Mouse (Mus musculus) layer of hippocampus, postnatal 36 days (tissue): ENCODE data around the gene Osbp. TPM values are rescaled to one million over a fixed set of nuclear protein-coding genes. Genes with fewer than 3 reads are reported as not detected.

Experiments
- DNase-seq, 2 experiments: peaks; one replicate each; pipeline ENCODE4 v3.0.0; 2022
- microRNA-seq, 2 experiments: library from miRNA; unstranded; fragments of <30 nt; microRNA quantifications; one replicate each; pipeline ENCODE4 v1.2.0; 2021
- total RNA-seq, 2 experiments: library from RNA; stranded (reverse); gene quantifications; 2 replicates each; pipeline ENCODE4 v1.2.3; 2021

Gene Osbp
- total RNA-seq, 2 experiments from 2014 or later, result 51.1 to 52.3 TPM

DNA sequence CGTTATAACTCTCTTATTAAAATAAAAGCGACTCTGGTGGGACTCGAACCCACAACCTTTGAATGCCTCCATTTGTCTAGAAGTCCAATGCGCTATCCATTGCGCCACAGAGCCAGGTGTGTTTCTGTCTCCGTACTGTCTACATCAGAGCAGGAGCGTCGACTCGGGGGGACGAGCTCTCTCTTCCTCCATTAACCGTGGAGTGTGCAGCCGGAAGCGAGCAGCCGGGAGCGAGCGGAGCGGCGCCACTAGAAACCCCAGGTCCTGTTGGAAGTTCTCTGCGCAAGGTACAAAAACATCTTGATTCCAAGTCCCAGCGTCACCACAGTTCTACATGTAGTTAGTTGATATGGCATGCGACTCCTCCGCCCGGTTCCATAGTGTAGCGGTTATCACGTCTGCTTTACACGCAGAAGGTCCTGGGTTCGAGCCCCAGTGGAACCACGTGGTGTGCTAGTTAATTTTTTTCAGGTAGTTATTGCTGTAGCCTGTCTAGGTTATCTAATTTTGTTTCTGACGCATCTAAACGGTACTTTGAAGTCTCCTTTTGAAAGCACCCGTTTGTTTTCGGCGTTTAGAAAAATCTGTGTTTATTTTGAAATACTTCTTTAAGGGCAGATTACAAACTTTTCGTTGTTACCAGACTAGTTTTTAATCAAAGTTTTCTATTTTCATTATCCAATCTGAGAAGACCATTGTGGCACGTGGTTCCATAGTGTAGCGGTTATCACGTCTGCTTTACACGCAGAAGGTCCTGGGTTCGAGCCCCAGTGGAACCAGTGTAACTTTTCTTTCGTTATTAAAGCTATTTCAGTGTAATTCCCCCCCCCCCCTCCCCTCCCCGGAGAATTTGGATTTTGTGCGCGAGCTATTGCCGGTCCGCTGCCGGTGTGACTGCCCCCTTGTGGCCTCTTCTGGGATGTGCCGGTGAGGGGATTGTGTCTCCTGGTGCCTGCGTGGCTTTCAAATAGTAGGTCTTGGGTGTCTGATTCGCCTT, 46.1 kb downstream of the Osbp start:
- peak; percentile 83 to 85 for DNase-seq

DNA sequence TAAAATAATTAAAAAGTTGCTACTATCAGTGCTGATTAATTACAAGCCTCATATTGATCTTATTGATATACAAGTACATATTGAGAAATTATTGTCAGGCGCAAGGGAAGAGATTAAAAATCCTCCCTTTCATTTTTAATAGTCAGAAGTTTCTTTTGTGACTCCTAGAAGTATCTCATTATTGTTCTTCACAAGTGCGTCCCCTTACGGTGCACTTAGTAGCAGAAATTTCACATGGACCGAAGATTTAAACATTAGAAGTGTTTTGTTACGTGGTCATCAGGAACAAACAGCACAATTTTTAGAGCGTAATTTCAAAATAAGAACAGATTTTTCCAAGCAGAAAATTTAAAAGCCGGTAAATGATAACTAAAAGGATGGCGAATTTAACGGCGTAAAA, 46.9 kb downstream of the Osbp start:
- no peak for DNase-seq

DNA sequence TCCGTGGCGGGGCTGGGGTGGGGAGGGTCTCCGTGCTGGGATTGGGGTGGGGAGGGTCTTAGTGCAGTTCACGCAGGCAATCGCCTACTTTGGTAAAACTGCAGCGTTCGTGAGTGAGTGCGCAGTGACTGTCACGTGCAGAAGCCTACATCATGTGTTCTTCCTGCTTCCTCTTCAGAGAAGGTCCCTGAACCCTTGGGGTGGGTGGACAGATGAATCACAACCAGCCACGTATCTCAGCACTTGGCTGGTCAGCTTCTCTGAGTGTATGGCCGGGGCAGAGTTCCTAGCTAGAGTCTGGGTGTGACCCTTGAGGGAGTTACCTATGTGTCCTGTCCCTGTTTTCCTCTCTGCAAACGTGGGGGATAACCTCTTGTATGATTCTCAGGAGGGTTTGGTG, 47.5 kb downstream of the Osbp start:
- DNase-seq, result no peak

DNA sequence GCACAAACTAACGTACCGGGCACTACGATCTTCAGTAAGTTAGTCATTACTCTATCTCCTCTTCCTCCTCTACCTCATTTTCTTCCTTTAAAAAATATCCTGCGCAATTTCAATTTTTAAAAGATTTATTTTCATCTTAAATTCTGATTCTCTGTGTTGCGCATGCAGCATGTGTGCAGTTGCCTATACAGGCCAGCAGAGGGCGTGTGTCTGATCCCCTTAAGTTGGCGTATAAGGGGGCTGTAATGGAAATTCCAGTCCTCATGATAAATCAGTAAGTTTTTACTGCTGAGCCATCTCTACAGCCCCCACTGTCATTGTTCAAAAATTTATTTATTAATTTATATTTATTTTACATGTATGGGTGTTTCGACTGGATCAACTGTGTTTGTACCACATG, 50.0 kb downstream of the Osbp start:
- DNase-seq, result no peak

DNA sequence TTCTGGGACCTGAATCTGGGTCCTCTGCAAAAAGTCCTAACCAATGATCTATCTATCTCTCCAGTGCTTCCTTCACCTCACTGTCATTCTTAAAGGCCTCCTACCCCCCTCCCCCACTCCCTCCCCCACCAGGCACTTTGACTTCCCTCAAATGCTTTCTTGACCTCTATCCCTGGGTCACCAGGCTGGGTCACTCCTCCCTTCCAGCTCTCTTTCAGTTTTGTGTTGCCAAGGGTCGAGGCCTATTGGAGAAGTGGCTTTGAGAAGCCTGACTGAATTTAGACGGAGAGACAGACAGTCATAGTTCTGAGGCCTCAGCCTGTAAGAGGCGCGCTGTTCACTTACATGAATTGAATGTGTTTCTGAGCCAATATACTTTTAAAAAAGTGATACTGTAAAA, 50.5 kb downstream of the Osbp start:
- no peak for DNase-seq

DNA sequence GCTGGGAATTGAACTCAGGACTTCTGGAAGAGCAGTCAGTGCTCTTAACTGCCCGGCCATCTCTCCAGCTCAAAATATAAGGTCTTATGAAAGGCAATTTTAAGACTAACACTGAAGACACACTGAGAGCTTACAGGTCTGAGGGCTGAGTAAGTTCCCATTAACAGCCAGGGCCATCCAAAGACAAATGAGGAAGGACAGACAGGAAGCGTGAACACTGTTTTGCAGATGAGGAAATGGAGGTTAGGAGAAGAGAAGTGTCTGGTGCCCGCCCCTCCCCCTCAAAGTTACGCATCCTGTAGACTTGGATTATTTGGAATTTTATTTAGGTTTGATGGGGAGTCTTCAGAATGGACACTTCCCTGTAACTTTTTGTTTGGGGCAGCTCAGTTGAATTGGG, 58.4 kb downstream of the Osbp start:
- DNase-seq, result no peak

DNA sequence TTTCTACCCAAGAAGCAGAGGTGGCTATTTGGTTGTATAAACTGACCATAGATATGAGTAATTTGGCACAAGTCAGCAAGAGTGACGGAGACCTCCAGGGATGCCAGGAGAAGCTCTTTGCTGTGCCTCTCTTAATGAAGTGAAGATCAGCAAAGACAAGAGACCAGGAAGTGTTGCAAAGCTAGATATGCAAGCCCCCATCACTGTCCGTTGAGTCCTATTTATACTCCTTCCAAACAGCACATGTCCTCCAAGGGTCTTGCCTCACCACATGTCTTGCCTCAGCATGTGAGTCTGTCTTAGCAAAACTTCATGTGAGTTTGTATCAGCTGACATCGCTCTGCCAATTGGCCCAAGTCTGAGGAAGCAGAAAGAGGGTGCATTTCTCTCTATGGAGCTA, 59.6 kb downstream of the Osbp start:
- DNase-seq, result no peak

DNA sequence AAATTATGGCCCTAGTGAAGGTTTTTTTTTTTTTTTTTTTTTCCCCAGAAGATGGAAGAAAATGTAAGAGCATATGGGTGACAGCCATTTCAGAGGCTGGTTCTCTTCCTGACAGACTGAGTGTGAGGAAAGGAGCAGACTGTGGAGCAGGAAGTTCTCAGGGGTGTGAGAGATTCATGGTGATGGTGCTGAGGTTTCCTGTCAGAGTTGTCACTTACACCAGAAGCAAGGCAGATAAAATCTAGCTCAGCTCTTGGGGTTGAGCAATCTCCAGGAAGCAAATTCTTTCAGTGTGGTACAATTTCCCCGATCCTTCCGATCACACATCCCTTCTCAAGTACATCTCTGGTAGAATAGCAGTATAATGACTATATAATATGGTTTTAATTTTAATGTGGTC, 60.9 kb downstream of the Osbp start:
- no peak for DNase-seq

DNA sequence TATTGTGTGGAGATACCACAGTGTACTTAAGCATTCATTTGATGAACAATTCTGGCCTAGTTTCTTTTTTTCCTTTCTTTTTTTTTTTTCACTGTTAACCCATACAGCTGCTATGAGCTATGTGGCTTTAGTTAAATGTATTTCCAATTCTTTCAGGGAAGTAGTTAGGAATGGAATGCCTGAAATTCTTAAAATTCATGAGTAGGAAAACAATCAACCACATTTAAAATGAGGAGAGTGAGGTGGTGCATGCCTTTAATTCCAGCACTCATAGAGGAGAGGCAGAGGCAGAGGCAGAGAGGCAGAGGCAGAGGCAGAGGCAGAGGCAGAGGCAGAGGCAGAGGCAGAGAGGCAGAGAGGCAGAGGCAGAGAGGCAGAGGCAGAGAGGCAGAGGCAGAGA, 72.0 kb downstream of the Osbp start:
- DNase-seq, result no peak

DNA sequence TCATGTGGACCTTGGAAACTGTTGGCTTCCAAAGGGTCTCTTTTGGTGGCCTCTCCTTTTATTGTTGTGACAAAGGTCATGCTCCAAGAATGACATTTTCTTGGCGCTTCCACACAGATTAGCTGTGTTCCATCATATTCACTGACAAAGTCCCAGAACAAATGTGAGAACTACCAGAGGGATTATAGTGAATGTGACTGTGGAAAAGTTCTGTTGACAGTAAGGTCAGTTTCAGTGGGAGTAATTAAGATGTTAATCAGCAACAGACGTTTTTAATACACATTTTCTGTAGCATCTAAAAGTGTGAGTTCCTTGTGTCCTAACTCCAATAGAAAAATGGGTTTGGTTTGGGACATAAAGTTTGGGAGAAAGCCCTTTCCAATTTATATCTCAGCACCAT, 75.5 kb downstream of the Osbp start, which contains the start of gene Olfr1423:
TSS of gene Olfr1423 (minus strand) at position 101 of the 400 bp plus-strand sequence.
- no peak for DNase-seq

DNA sequence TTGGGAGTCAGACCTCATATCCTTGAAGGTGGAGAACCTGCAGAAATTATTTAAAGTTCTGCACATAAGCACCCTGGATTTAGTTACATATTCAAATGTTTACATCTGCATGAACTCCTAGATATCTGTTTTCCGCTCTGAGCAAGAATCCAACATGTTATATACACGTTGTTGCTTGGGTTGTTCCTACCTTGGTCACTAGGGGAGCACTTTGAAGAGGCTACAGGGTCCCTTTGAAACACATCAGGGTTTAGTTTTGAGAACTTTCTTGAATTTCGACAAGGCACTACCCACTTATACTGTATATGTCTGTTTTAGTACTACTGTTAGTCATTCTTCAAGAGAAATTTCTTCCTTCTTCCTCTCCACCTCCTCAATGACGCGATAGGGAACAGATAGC, 77.4 kb downstream of the Osbp start:
- no peak for DNase-seq

Small RNA genes lying within 50 kb of the gene (microRNA-seq; reads per million reads assigned to microRNA genes)
- 4.2 to 4.4 reads per million in 2 experiments for gene Mir6994

Other genes with a start within 250 kb of the Osbp start
- gene Gif, start 218.4 kb upstream of the Osbp start, total RNA-seq, result not detected
- 10 to 100 TPM; 33.4 to 34.5 TPM for gene Mrpl16, start 195.6 kb upstream of the Osbp start, total RNA-seq
- gene Stx3, start 146.5 kb upstream of the Osbp start, total RNA-seq, result 10 to 100 TPM; 28.2 to 36.3 TPM
- not detected for gene Olfr1417, start 126.7 kb upstream of the Osbp start, total RNA-seq
- not detected for gene Olfr1418, start 104.9 kb upstream of the Osbp start, total RNA-seq
- not detected for gene Olfr1419, start 90.8 kb upstream of the Osbp start, total RNA-seq
- gene Olfr1420, start 79.4 kb upstream of the Osbp start, total RNA-seq, result not detected
- 10 to 100 TPM; 19.8 to 24.8 TPM for gene Patl1, start 53.5 kb upstream of the Osbp start, total RNA-seq
- not detected for gene Olfr1423, start 75.4 kb downstream of the Osbp start, total RNA-seq
- gene Olfr1424, start 96.7 kb downstream of the Osbp start, total RNA-seq, result not detected
- gene Olfr1425, start 111.8 kb downstream of the Osbp start, total RNA-seq, result not detected
- gene Olfr1426, start 126.1 kb downstream of the Osbp start, total RNA-seq, result not detected
- not detected for gene Olfr1427, start 137.4 kb downstream of the Osbp start, total RNA-seq
- not detected for gene Olfr1428, start 150.0 kb downstream of the Osbp start, total RNA-seq
- gene Olfr76, start 157.3 kb downstream of the Osbp start, total RNA-seq, result not detected
- gene Olfr1555-ps1, start 204.2 kb downstream of the Osbp start, total RNA-seq, result not detected
- gene Olfr1431, start 234.7 kb downstream of the Osbp start, total RNA-seq, result not detected